Mouse (Mus musculus) testis, adult 2 months (tissue): Measurements from ENCODE around the gene Baz2b.

Experiments used
- CTCF ChIP-seq: fragments of 200-500 bp; IDR thresholded peaks from 2 replicates; pipeline ENCODE4 v1.5.1; 2012; ENCODE audit warnings: low read depth, mild to moderate bottlenecking, inconsistent platforms, low read length, moderate library complexity; ENCODE audit not compliant: control insufficient read depth, insufficient read depth, insufficient replicate concordance
- POLR2A ChIP-seq: fragments of 200-500 bp; IDR thresholded peaks from 2 replicates; pipeline ENCODE4 v1.6.1; 2012; ENCODE audit warnings: low read depth, mild to moderate bottlenecking, inconsistent platforms, low read length, moderate library complexity; ENCODE audit not compliant: control insufficient read depth

GRCm38 (mm10) chr2:60163744-60164143 lies 45.9 kb downstream of the Baz2b start:
- TF ChIP-seq CTCF, result no peak
- TF ChIP-seq POLR2A, result no peak
